Mouse (Mus musculus): ENCODE data around the gene Hrh3. TPM values are rescaled to one million over a fixed set of nuclear protein-coding genes. Genes with fewer than 3 reads are reported as not detected.
A peak's percentile ranks its signal among the peaks of the same experiment; 100 is the strongest.

Gene Hrh3
- total and polyA plus RNA-seq, 2 experiments: not detected

- no peak overlapping the region for H3K9ac ChIP-seq (ENCODE audit: low read depth, low read length)
- no peaks in the 10 kb centered on the region for H3K27me3 ChIP-seq (ENCODE audit: control insufficient read depth, insufficient read depth, low read length)
- 69% methylated on average over 17 of the region's 17 CpGs for WGBS
- H3K4me3 ChIP-seq (ENCODE audit: insufficient read depth, low read depth, low read length): no peak overlapping the region
- H3K4me1 ChIP-seq (ENCODE audit: control insufficient read depth, insufficient read depth, low read length): peaks cover 5% of the 10 kb centered on the region
- no peak for DNase-seq (ENCODE audit: extremely low read depth, low read depth, low spot score)
- peaks cover under 1% of the 10 kb centered on the region; the same call in 1 of the 2 replicates for H3K79me2 ChIP-seq (ENCODE audit: control insufficient read depth, insufficient read depth, low read length)
- H3K27ac ChIP-seq (replicated peaks; ENCODE audit: insufficient read depth, low read depth, low read length): no peak overlapping the region
- no peaks in the 10 kb centered on the region for H3K36me3 ChIP-seq (ENCODE audit: control insufficient read depth, insufficient read depth, low read length)
- TF ChIP-seq CTCF (IDR thresholded peaks at IDR 0.05; ENCODE audit: low read depth, low read length): no peak
- TF ChIP-seq POLR2A (IDR thresholded peaks at IDR 0.05; ENCODE audit: extremely low read depth, insufficient read depth, low read length): no peak
Measured at GRCm38 (mm10) chr2:180113909-180114890, 9.9 kb upstream of the Hrh3 start.

DNA sequence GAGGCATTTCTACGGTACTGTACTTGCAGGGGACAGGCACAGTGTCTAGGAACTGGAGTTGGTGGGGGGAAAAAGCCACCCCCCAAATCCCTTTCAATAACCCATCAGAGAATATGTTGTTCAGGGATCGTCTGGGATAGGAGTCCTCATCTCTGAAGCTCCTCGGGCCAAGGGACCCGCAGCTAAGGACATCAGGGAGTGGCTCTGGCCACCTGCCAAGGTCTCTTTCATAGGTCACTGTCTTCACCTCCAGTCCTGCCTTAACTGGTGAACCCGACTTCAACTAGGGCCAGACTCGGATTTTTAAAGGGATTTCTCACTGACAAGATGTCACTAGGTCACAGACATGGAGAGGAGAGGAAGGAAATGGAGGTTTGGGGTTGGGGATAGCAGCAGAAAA is 4.0 kb upstream of the Hrh3 start:
- no peaks in the 10 kb centered on the region for H3K36me3 ChIP-seq (ENCODE audit: control insufficient read depth, insufficient read depth, low read length)
- no peaks in the 10 kb centered on the region for H3K79me2 ChIP-seq (ENCODE audit: control insufficient read depth, insufficient read depth, low read length)
- no peak overlapping the region for H3K27ac ChIP-seq (replicated peaks; ENCODE audit: insufficient read depth, low read depth, low read length)
- no peak overlapping the region for H3K9ac ChIP-seq (ENCODE audit: low read depth, low read length)
- DNase-seq (ENCODE audit: extremely low read depth, low read depth, low spot score): no peak
- no peak overlapping the region for H3K4me3 ChIP-seq (ENCODE audit: insufficient read depth, low read depth, low read length)
- H3K27me3 ChIP-seq (ENCODE audit: control insufficient read depth, insufficient read depth, low read length): peaks cover 7% of the 10 kb centered on the region
- peaks cover 5% of the 10 kb centered on the region; the same call in 1 of the 2 replicates for H3K4me1 ChIP-seq (ENCODE audit: control insufficient read depth, insufficient read depth, low read length)
- no peak for TF ChIP-seq POLR2A (IDR thresholded peaks at IDR 0.05; ENCODE audit: extremely low read depth, insufficient read depth, low read length)
- TF ChIP-seq CTCF (IDR thresholded peaks at IDR 0.05; ENCODE audit: low read depth, low read length): no peak
- WGBS: 35% methylated on average over 6 of the region's 6 CpGs

DNA sequence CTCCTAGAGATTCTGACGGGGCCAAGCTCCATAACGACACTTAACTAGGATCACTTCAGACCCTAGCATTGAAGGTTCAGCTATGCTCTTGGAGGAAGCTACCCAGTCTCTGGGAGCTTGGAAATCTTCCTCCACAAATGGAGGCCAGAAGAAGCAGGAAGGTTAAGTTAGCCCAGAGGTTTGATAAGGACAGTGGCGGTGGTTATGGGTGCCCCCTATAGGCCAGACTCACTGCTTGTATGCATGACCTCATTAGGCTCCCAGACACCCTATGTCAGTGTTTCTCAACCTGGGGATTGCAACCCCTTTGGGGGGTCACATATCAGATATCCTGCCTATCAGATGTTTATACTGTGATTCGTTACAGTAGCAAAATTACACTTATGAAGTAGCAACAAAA is 2.8 kb upstream of the Hrh3 start:
- Histone ChIP-seq H3K36me3 (ENCODE audit: control insufficient read depth, insufficient read depth, low read length) (no peaks in the 10 kb centered on the region), H3K4me3 (ENCODE audit: insufficient read depth, low read depth, low read length) (no peak overlapping the region), H3K27me3 (ENCODE audit: control insufficient read depth, insufficient read depth, low read length) (peaks cover 11% of the 10 kb centered on the region), H3K4me1 (ENCODE audit: control insufficient read depth, insufficient read depth, low read length) (peaks cover 5% of the 10 kb centered on the region; the same call in 1 of the 2 replicates), H3K79me2 (ENCODE audit: control insufficient read depth, insufficient read depth, low read length) (no peaks in the 10 kb centered on the region), H3K9ac (ENCODE audit: low read depth, low read length) (no peak overlapping the region), H3K27ac (replicated peaks; ENCODE audit: insufficient read depth, low read depth, low read length) (no peak overlapping the region)
- 73% methylated on average over 4 of the region's 4 CpGs for WGBS
- no peak for DNase-seq (ENCODE audit: extremely low read depth, low read depth, low spot score)
- TF ChIP-seq CTCF (IDR thresholded peaks at IDR 0.05; ENCODE audit: low read depth, low read length) (no peak), POLR2A (IDR thresholded peaks at IDR 0.05; ENCODE audit: extremely low read depth, insufficient read depth, low read length) (no peak)

- Histone ChIP-seq H3K9ac (ENCODE audit: low read depth, low read length) (no peak overlapping the region), H3K4me3 (ENCODE audit: insufficient read depth, low read depth, low read length) (no peak overlapping the region), H3K36me3 (ENCODE audit: control insufficient read depth, insufficient read depth, low read length) (no peaks in the 10 kb centered on the region), H3K27me3 (ENCODE audit: control insufficient read depth, insufficient read depth, low read length) (peaks cover 17% of the 10 kb centered on the region), H3K4me1 (ENCODE audit: control insufficient read depth, insufficient read depth, low read length) (peaks cover 5% of the 10 kb centered on the region; the same call in 1 of the 2 replicates), H3K79me2 (ENCODE audit: control insufficient read depth, insufficient read depth, low read length) (no peaks in the 10 kb centered on the region), H3K27ac (replicated peaks; ENCODE audit: insufficient read depth, low read depth, low read length) (no peak overlapping the region)
- 38% methylated on average over 8 of the region's 8 CpGs for WGBS
- DNase-seq (ENCODE audit: extremely low read depth, low read depth, low spot score): no peak
- TF ChIP-seq POLR2A (IDR thresholded peaks at IDR 0.05; ENCODE audit: extremely low read depth, insufficient read depth, low read length) (no peak), CTCF (IDR thresholded peaks at IDR 0.05; ENCODE audit: low read depth, low read length) (no peak)
Measured at GRCm38 (mm10) chr2:180105441-180106190, 1.3 kb upstream of the Hrh3 start.

GRCm38 (mm10) chr2:180104659-180105377 is 530 bp upstream of the Hrh3 start:
- no peak for TF ChIP-seq POLR2A (IDR thresholded peaks at IDR 0.05; ENCODE audit: extremely low read depth, insufficient read depth, low read length)
- no peak for TF ChIP-seq CTCF (IDR thresholded peaks at IDR 0.05; ENCODE audit: low read depth, low read length)
- H3K27me3 ChIP-seq (ENCODE audit: control insufficient read depth, insufficient read depth, low read length): peaks cover 24% of the 10 kb centered on the region
- no peaks in the 10 kb centered on the region for H3K79me2 ChIP-seq (ENCODE audit: control insufficient read depth, insufficient read depth, low read length)
- H3K4me3 ChIP-seq (ENCODE audit: insufficient read depth, low read depth, low read length): peak overlapping the region; percentile 47; the same call in 1 of the 2 replicates
- 10% methylated on average over 24 of the region's 24 CpGs for WGBS
- peaks cover 5% of the 10 kb centered on the region; the same call in 1 of the 2 replicates for H3K4me1 ChIP-seq (ENCODE audit: control insufficient read depth, insufficient read depth, low read length)
- no peaks in the 10 kb centered on the region for H3K36me3 ChIP-seq (ENCODE audit: control insufficient read depth, insufficient read depth, low read length)
- no peak overlapping the region for H3K9ac ChIP-seq (ENCODE audit: low read depth, low read length)
- no peak for DNase-seq (ENCODE audit: extremely low read depth, low read depth, low spot score)
- H3K27ac ChIP-seq (replicated peaks; ENCODE audit: insufficient read depth, low read depth, low read length): no peak overlapping the region

Measured in liver, adult 2 months (tissue).